Mouse (Mus musculus) neural tube, embryonic 12.5 days (tissue): Measurements from ENCODE around the gene Tceal7. TPM values are rescaled to one million over a fixed set of nuclear protein-coding genes. Genes with fewer than 3 reads are reported as not detected.
"Not testable (repeated sequence)": the region's sequence is repeated elsewhere in the genome, so short reads cannot be mapped to it uniquely, and the experiment has no call there.

Experiments
- ATAC-seq: fragments of 200-750 bp; cut with Nextera tagmentation; 2 replicates; pipeline ENCODE4 v1.8.0; 2017; ENCODE audit warnings: low read depth, mild to moderate bottlenecking, moderate TSS enrichment, moderate library complexity; ENCODE audit not compliant: low FRiP score
- H3K27ac ChIP-seq: fragments of 300-500 bp; sonication (generic); 2 replicates; pipeline ENCODE4 v1.5.1; 2016
- H3K27me3 ChIP-seq: fragments of 300-500 bp; sonication (generic); replicated peaks from 2 replicates; pipeline ENCODE4 v1.6.1; 2016; ENCODE audit warnings: mild to moderate bottlenecking
- H3K36me3 ChIP-seq: fragments of 300-500 bp; sonication (generic); 2 replicates; pipeline ENCODE4 v1.6.1; 2016; ENCODE audit warnings: mild to moderate bottlenecking
- H3K4me1 ChIP-seq: fragments of 300-500 bp; sonication (generic); 2 replicates; pipeline ENCODE4 v1.6.1; 2016
- H3K4me2 ChIP-seq: fragments of 300-500 bp; sonication (generic); replicated peaks from 2 replicates; pipeline ENCODE4 v1.6.1; 2016; ENCODE audit warnings: mild to moderate bottlenecking
- H3K4me3 ChIP-seq: fragments of 300-500 bp; sonication (generic); 2 replicates; pipeline ENCODE4 v1.5.1; 2016
- H3K9ac ChIP-seq: fragments of 300-500 bp; sonication (generic); 2 replicates; pipeline ENCODE4 v1.6.1; 2016; ENCODE audit warnings: mild to moderate bottlenecking
- H3K9me3 ChIP-seq: fragments of 300-500 bp; sonication (generic); 2 replicates; pipeline ENCODE4 v1.6.1; 2016; ENCODE audit warnings: mild to moderate bottlenecking
- WGBS: fragments of 180-500 bp; shearing (Covaris S2); methylation state at CpG from one replicate; pipeline ENCODE4 v1.1.7; 2016; 5-methylcytosine and 5-hydroxymethylcytosine counted together
- polyA plus RNA-seq: library from polyadenylated mRNA; unstranded; fragments of >200 nt; fragmentation: Nextera tagmentation; extraction: Ambion mirVana; gene quantifications from 2 replicates; pipeline ENCODE4 v1.2.1, GENCODE M21; 2016

The Tceal7 gene
- 4.4 and 5.9 TPM in 2 replicates for polyA plus RNA-seq

DNA sequence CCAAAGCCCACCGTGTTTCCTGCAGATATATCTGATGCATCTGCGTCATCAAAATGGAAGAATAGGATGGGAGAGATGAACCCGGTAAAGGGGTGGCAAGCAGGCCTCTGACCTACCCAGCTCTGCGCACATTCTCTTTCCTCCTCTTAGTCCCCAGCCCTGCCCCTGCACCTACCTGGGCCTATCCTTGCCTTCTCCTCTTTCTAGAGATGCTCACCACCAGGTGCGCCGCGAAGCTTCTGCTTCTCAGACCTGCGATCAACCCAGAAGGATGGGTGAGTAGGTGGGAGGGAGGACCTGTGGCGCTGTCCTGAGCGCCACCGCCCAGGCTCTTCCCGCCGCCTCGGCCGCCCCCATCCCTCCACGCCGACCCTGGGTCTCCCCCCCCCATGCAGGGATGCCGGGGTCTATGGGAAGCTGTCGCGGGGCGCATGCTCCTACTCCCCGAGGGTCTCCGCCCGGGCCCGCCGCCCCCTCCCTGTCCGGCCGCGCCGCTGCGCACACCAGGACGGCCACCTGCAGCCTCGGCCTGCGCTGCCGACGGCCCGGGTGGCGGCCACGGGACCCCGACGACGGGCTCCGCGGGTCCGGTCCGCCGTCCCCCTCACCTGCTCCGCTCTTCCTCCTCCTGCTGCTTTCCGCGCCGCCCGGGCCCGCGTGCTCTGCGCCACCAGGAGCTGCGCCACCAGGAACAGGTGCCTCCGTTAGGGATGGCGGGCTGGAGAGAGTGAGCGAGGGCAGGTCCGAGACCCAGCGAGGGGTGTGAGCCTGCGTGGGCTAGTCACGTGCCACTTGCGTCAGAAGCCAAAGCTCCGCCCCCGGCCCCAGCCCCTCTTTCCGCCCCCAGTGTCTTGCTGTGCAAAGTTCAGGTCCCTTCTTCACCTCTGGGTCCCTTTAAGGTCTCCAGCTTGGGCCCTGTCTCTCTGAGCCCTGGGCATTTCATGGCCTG, at the start of gene Tceal7, which contains the start of gene Bex1:
Gene Tceal7 (plus strand): TSS at position 51 of the 949 bp plus-strand sequence.
Gene Bex1 (minus strand): TSS at position 785 of the 949 bp plus-strand sequence.
- not testable (repeated sequence) for H3K27ac ChIP-seq, H3K4me1 ChIP-seq, H3K27me3 ChIP-seq, H3K36me3 ChIP-seq, H3K9me3 ChIP-seq
- Histone ChIP-seq H3K4me2 (peak within 1 kb of the TSS; percentile 53), H3K4me3 (peak within 1 kb of the TSS; percentile 41), H3K9ac (0 out of 2 replicates have a peak within 1 kb of the TSS, but pooled peaks have one; percentile 29)
- WGBS, result 22% methylated on average over 16 of the region's 67 CpGs
- peak; percentile 90 for ATAC-seq

DNA sequence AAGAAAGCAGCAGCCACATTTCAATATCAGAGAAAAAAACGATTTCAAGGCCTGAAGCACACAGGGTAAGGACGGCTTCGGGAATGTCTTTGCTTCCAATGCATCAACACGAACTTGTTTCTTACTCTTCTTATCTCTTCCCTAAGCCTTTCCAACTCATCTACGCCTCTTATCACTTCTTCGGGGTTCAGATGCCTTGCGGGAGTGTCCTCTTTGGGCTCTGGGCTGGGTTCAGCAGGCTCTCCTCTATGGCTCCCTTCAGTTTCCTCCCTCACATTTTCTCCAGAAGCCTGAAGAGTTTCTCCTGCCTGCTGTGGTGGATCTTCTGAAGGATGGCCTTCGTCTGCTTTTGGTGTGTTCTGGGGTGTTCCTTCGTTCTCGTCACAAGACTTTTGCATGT, 44.0 kb upstream of the Tceal7 start:
- Histone ChIP-seq H3K9ac (no peak overlapping the region), H3K36me3 (no peaks in the 10 kb centered on the region), H3K9me3 (no peaks in the 10 kb centered on the region), H3K27me3 (no peaks in the 10 kb centered on the region), H3K4me3 (peak overlapping the region; percentile 48), H3K4me2 (peak overlapping the region; percentile 53), H3K4me1 (no peaks in the 10 kb centered on the region), H3K27ac (no peak overlapping the region)
- WGBS, result 65% methylated on average over 10 of the region's 10 CpGs
- ATAC-seq, result no peak

DNA sequence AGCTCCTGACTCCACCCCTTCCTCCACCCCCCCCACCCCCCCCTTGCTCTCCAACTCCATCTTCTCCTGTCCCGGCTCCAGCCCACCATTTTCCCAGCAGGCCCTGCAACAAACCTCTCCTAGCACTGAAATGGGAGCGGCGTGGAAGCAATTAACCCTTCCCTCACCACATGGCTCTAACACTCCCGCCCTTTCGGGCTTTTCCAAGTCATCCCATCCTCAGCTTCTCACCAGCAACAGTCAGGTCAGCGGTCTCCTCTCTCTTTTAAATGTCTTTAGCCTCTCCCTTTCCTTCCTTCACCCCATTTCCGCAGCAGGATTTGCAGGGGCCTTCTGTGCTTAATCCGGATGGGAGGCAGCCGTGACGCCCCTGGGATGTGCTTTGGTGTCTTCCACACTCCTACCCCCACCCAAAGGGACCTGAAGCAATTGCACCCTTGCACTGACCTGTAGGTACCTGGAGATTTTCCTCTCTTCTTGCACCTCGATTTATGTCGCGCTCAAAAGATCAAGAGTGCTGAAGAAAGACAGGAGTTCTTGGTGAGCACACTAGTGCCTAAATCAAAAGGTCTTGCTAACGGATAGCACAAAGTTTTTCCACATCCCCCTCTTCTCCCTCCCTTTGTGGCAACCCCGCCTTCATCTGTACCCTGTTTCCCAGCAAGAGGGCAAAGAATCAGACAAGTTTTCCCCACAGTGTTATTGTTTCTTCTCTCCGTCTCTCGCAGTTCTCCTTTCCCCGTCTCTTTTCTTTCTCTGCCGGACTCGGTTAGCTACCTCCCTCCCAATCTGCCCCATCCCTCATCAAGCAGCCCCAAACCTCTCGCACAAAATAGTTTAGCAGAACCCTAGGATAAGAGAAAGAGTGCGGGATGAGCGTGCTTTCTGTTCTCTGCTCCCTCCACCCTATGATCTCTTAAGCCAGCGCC, 43.1 kb upstream of the Tceal7 start:
- Histone ChIP-seq H3K27me3 (no peaks in the 10 kb centered on the region), H3K4me1 (no peaks in the 10 kb centered on the region), H3K4me2 (peak overlapping the region; percentile 53), H3K9ac (peak overlapping the region; percentile 62), H3K36me3 (no peaks in the 10 kb centered on the region), H3K4me3 (peak overlapping the region; percentile 48), H3K27ac (peak overlapping the region; percentile 16; the same call in 1 of the 2 replicates), H3K9me3 (no peaks in the 10 kb centered on the region)
- peak; percentile 83 for ATAC-seq
- WGBS, result 17% methylated on average over 24 of the region's 24 CpGs

DNA sequence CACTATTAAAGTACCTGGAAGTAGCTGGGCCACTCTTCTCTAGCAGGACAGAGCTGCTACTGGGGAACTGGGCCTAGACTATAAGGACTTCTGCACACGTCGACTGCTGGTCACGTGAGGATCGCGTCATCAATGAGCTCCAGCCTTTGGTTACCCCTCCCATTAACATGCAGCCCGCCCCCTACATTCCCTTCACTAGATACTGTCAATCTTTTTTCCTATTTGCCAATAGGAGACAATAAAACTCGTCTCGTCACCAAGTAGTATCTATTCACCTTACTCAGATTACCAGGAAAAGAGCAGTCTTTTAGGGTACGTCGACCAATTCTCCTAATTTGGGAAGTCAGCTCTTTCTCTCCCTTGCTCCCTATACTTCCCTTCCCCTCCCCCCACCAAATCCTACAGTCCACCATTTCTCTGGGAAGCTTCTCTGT, 42.4 kb upstream of the Tceal7 start, which contains the start of gene Tceal8:
Gene Tceal8 (minus strand): TSS at position 225 of the 434 bp plus-strand sequence.
- no peaks in the 10 kb centered on the region for H3K27me3 ChIP-seq
- peak within 1 kb of the TSS; percentile 53 for H3K4me2 ChIP-seq
- H3K9ac ChIP-seq, result peak within 1 kb of the TSS; percentile 62
- no peaks in the 10 kb centered on the region for H3K4me1 ChIP-seq
- peak; percentile 94 for ATAC-seq
- H3K4me3 ChIP-seq, result peak within 1 kb of the TSS; percentile 48
- no peaks in the 10 kb centered on the region for H3K9me3 ChIP-seq
- WGBS, result 19% methylated on average over 10 of the region's 10 CpGs
- no peaks in the 10 kb centered on the region for H3K36me3 ChIP-seq
- peak within 1 kb of the TSS; percentile 16; the same call in 1 of the 2 replicates for H3K27ac ChIP-seq

DNA sequence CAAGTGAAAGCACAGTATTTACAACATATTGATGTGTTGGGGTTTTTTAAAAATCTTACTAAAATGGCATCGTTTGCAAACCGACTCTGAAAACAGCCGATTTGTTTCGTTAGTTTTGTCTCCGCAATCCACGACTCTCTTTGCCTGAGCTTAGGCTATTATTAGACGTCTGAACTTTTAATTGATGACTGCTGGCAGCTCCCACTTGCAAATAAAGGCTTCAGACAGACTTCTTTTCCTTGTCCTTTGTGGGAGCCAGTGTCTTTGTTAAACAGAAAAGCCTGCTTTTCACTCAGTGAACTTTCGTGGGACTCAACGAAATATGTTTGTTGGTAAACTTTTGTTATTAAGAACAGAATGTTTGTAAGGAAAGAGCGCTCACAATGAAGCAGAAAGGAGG, 41.8 kb upstream of the Tceal7 start:
- H3K27me3 ChIP-seq, result no peaks in the 10 kb centered on the region
- no peaks in the 10 kb centered on the region for H3K4me1 ChIP-seq
- ATAC-seq, result no peak
- H3K9me3 ChIP-seq, result no peaks in the 10 kb centered on the region
- H3K27ac ChIP-seq, result no peak overlapping the region
- no peaks in the 10 kb centered on the region for H3K36me3 ChIP-seq
- WGBS, result 17% methylated on average over 10 of the region's 10 CpGs
- peak overlapping the region; percentile 51 for H3K4me2 ChIP-seq
- H3K4me3 ChIP-seq, result peak overlapping the region; percentile 30
- no peak overlapping the region for H3K9ac ChIP-seq

DNA sequence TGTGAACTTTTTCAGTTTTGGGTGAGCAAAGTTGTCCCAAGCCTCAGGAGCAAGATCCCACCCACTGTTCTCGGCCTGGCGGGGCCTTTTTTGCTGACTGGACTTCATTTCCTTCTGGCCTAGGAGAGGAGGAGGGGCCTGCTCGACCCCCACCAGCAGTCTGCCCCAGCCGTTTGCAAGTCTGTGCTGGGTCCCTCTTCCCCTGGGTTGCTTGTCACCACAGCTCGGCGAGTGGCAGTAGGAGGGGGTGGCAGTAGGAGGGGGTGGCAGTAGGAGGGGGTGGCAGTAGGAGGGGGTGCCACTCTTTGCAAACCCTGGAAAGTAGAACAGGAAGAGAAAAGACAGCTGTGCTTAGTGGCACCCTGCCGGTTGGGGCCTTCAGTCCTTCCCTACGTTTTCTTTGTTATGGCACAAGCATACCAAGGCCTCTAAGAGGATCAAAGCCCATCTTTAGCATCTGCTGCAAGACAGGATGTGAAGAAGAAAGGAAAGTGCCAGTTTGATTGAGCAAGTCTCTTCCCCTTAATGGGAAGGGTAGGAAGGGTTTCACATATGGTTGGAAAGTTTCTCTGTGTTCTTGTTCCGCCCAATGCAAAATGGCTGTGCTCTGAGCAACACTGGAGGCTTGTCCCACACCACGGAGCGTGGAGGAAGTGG, 33.6 kb upstream of the Tceal7 start:
- ATAC-seq, result peak; percentile 48; the same call in 1 of the 2 replicates
- H3K27me3 ChIP-seq, result no peaks in the 10 kb centered on the region

DNA sequence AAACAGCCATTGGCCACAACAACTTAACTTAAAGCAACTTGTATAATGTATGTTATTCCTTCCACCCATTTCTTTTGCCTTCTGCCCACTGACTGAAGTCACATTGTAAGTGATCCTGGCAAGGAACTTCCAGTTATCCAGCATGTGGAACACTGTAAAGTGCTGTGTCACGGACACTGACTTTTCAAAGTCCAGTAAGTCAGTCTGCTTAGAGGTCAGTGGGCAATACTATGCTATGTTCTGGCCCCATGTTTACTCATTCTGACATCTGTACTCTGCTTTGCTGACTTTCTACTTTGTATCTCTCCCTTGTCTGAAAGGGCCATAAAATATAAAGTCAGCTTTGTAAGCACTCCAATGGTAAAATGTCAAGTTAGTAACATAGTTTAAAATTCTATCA, 31.5 kb upstream of the Tceal7 start:
- 93% methylated on average over 1 of the region's 1 CpGs for WGBS
- H3K27ac ChIP-seq, result no peak overlapping the region
- no peak overlapping the region for H3K4me3 ChIP-seq
- no peaks in the 10 kb centered on the region for H3K27me3 ChIP-seq
- no peak overlapping the region for H3K9ac ChIP-seq
- H3K9me3 ChIP-seq, result no peaks in the 10 kb centered on the region
- no peak overlapping the region for H3K4me2 ChIP-seq
- no peak for ATAC-seq
- H3K36me3 ChIP-seq, result no peaks in the 10 kb centered on the region
- H3K4me1 ChIP-seq, result no peaks in the 10 kb centered on the region

More for the DNA sequence above, 33.6 kb upstream of the Tceal7 start:
- WGBS, result 25% methylated on average over 11 of the region's 11 CpGs
- H3K9ac ChIP-seq, result no peak overlapping the region
- H3K4me3 ChIP-seq, result no peak overlapping the region
- no peaks in the 10 kb centered on the region for H3K36me3 ChIP-seq
- H3K4me2 ChIP-seq, result no peak overlapping the region
- H3K9me3 ChIP-seq, result no peaks in the 10 kb centered on the region
- H3K27ac ChIP-seq, result no peak overlapping the region
- no peaks in the 10 kb centered on the region for H3K4me1 ChIP-seq

DNA sequence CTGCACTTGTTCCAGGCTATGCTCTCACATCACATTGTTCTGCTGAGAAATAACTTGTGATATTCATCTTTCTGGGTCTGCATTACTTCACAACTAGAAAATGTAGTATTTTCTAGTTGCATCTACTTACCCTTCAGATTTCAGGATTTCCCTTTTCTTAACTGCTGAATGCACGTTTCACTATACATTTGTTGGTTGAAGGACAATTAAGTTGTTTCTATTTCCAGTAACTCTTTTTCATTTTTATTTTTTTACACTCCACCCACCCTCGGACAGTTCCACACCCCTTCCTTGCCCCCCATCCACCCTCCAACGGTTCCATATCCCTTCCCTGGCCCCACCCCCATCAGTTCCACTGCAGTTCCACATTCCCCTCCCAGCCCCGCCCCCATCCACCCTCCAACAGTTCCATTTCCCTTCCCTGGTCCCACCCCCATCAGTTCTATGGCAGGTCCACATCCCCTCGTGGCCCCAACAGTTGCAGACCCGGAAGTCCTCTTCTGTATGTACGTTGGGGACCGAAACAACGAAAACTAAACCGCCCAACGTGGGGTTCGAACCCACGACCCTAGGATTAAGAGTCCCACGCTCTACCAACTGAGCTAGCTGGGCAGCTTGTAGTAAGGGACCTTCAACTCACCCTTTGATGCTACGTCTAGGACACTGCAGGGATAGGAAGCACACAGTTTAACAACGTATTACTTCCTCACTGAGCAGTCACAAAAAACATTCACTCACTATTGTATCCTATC, 19.2 kb upstream of the Tceal7 start:
- 82% methylated on average over 15 of the region's 16 CpGs for WGBS
- no peak overlapping the region for H3K9ac ChIP-seq
- no peak overlapping the region for H3K27ac ChIP-seq
- H3K4me3 ChIP-seq, result no peak overlapping the region
- no peaks in the 10 kb centered on the region for H3K36me3 ChIP-seq
- ATAC-seq, result no peak
- no peak overlapping the region for H3K4me2 ChIP-seq
- H3K9me3 ChIP-seq, result no peaks in the 10 kb centered on the region
- H3K27me3 ChIP-seq, result no peaks in the 10 kb centered on the region
- no peaks in the 10 kb centered on the region for H3K4me1 ChIP-seq

DNA sequence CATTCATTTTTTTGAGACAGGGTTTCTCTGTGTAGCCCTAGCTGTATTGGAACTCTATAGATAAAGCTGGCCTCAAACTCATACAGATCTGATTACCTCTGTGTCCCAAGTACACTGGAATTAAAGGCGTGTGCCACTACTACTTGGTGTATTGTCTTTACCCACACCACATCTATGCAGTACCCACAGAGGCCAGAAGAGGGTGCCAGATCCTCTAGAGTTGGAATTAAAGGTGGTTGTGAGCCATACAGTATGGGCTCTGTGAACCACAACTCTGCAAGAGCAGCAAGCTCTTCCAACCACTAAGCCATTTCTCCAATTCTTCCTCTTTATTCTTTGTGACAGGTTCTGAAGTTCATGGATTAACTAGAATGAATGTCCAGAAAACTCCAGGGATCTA, 17.7 kb upstream of the Tceal7 start:
- Histone ChIP-seq H3K27me3 (no peaks in the 10 kb centered on the region), H3K4me2 (no peak overlapping the region), H3K27ac (no peak overlapping the region), H3K4me1 (no peaks in the 10 kb centered on the region), H3K36me3 (no peaks in the 10 kb centered on the region), H3K9ac (no peak overlapping the region), H3K4me3 (no peak overlapping the region), H3K9me3 (no peaks in the 10 kb centered on the region)
- ATAC-seq, result no peak
- WGBS, result 53% methylated on average over 1 of the region's 1 CpGs

DNA sequence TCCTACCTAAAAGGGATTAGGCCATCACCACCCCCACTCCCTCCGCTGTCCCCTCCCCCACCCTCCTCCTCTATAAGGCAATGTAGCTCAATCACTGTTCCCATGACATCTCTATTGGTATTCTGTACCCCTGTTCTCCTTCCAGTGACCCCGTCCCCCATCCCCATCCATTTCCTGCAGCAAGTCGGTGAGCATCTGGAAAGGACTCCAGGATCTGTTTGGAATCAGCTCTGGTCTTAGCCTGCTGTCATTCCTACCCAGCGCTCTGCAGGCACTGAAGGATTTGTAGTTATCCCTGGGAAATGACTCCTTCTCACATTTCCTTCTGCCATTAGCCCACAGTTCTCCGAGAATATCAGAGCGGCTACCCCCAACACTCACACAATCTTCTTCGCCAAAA, 11.3 kb upstream of the Tceal7 start:
- ATAC-seq, result peak; percentile 69

DNA sequence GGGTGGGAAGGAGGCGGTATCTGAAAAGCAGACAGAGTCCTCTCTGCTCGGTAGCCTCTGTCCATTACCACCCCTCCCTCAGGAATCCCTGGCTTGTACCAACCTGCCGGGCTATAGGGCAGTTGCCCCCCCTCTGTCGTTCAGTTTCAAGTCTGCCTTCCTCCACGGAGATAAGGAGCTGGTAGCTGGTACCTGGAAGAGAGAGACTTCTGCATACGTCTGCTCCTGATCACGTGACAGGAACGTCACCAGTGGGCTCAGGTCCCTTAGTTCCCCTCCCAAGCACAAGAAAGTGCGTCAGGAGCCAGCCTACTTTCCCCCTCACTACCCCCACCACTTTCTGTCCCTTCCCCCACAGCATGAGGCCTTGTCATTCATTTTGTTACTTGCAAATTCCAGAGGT, 10.9 kb upstream of the Tceal7 start, which contains the start of gene Tceal5:
Gene Tceal5 (minus strand): TSS at position 213 of the 403 bp plus-strand sequence.
- H3K27ac ChIP-seq, result no peak within 1 kb of the TSS
- peak within 1 kb of the TSS; percentile 38; the same call in 1 of the 2 replicates for H3K9ac ChIP-seq
- H3K36me3 ChIP-seq, result no peaks in the 10 kb centered on the region
- peak; percentile 89 for ATAC-seq
- H3K4me1 ChIP-seq, result no peaks in the 10 kb centered on the region
- H3K9me3 ChIP-seq, result no peaks in the 10 kb centered on the region
- 15% methylated on average over 9 of the region's 9 CpGs for WGBS
- peak within 1 kb of the TSS; percentile 58 for H3K4me2 ChIP-seq
- no peaks in the 10 kb centered on the region for H3K27me3 ChIP-seq
- peak within 1 kb of the TSS; percentile 39 for H3K4me3 ChIP-seq

More for the DNA sequence above, 11.3 kb upstream of the Tceal7 start:
- H3K9ac ChIP-seq, result peak overlapping the region; percentile 38; the same call in 1 of the 2 replicates
- H3K4me1 ChIP-seq, result no peaks in the 10 kb centered on the region
- no peaks in the 10 kb centered on the region for H3K9me3 ChIP-seq
- no peak overlapping the region for H3K27ac ChIP-seq
- H3K4me3 ChIP-seq, result peak overlapping the region; percentile 39
- peak overlapping the region; percentile 58 for H3K4me2 ChIP-seq
- WGBS, result 22% methylated on average over 7 of the region's 7 CpGs
- H3K27me3 ChIP-seq, result no peaks in the 10 kb centered on the region
- H3K36me3 ChIP-seq, result no peaks in the 10 kb centered on the region
